Mouse (Mus musculus) lung, embryonic 15.5 days (tissue): ENCODE results near the gene Hcn2. TPM values are rescaled to one million over a fixed set of nuclear protein-coding genes. Genes with fewer than 3 reads are reported as not detected.
"Not testable (repeated sequence)": the region's sequence is repeated elsewhere in the genome, so short reads cannot be mapped to it uniquely, and the experiment has no call there.

ENCODE experiments used
- ATAC-seq: fragments of 200-750 bp; cut with Nextera tagmentation; 2 replicates; pipeline ENCODE4 v1.8.0; 2017; ENCODE audit warnings: moderate number of reproducible peaks, borderline replicate concordance; ENCODE audit not compliant: low FRiP score, low TSS enrichment; ENCODE audit errors: extremely low read depth
- H3K27ac ChIP-seq: fragments of 300-500 bp; sonication (generic); 2 replicates; pipeline ENCODE4 v1.5.1; 2015; ENCODE audit warnings: moderate library complexity, mild to moderate bottlenecking, inconsistent platforms
- H3K27me3 ChIP-seq: fragments of 300-500 bp; sonication (generic); 2 replicates; pipeline ENCODE4 v1.6.1; 2015; ENCODE audit warnings: inconsistent platforms
- H3K36me3 ChIP-seq: fragments of 300-500 bp; sonication (generic); 2 replicates; pipeline ENCODE4 v1.6.1; 2015; ENCODE audit warnings: inconsistent platforms
- H3K4me1 ChIP-seq: fragments of 300-500 bp; sonication (generic); 2 replicates; pipeline ENCODE4 v1.6.1; 2015; ENCODE audit warnings: inconsistent platforms
- H3K4me2 ChIP-seq: fragments of 300-500 bp; sonication (generic); 2 replicates; pipeline ENCODE4 v1.6.1; 2015; ENCODE audit warnings: inconsistent platforms, mild to moderate bottlenecking, moderate library complexity
- H3K4me3 ChIP-seq: fragments of 300-500 bp; sonication (generic); 2 replicates; pipeline ENCODE4 v1.5.1; 2015; ENCODE audit warnings: mild to moderate bottlenecking, inconsistent platforms
- H3K9ac ChIP-seq: fragments of 300-500 bp; sonication (generic); 2 replicates; pipeline ENCODE4 v1.6.1; 2015; ENCODE audit warnings: inconsistent platforms
- H3K9me3 ChIP-seq: fragments of 300-500 bp; sonication (generic); 2 replicates; pipeline ENCODE4 v1.6.1; 2016; ENCODE audit warnings: inconsistent platforms
- WGBS: fragments of 180-500 bp; shearing (Covaris S2); methylation state at CpG from one replicate; pipeline ENCODE4 v1.1.7; 2015; 5-methylcytosine and 5-hydroxymethylcytosine counted together
- polyA plus RNA-seq: library from polyadenylated mRNA; unstranded; fragments of >200 nt; fragmentation: Nextera tagmentation; extraction: Ambion mirVana; gene quantifications from 2 replicates; pipeline ENCODE4 v1.2.1, GENCODE M21; 2015

Gene Hcn2
- polyA plus RNA-seq, 1 experiment from 2014 or later, result 0.10 TPM

DNA sequence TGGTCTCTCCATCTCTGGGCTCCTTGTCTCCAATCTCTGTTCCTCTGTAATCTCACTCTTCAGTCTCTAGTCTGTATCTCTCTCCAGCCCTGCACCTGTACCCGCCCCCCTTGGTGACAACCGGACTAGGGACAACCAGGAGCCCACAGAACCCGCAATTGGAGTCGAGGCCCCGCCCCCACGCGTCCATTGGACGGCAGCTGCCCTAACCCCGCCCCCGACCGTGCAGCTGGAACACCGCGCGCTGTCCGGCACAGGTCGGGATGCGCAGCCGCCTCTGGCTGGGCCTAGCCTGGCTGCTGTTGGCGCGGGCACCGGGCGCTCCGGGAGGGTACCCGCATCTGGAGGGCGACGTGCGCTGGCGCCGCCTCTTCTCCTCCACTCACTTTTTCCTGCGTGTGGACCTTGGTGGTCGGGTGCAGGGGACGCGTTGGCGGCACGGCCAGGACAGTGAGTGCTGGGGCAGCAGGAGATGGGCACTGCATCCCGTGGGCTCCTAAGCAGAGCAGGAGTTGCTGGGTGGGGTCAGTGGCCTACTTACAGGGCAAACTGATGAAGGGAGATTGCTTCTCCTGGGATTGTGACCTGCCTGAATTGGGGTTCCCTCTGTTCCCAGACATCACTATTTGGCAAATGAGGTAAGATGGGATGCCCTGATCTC, 38.6 kb downstream of the Hcn2 start, which contains the start of gene Fgf22:
Gene Fgf22 (plus strand): TSS at position 221 of the 661 bp plus-strand sequence.
- 0 out of 2 replicates have a peak, but pooled peaks cover 5% of the 10 kb centered on the region for H3K4me1 ChIP-seq
- peak within 1 kb of the TSS; percentile 22 for H3K4me3 ChIP-seq
- H3K9ac ChIP-seq, result 0 out of 2 replicates have a peak within 1 kb of the TSS, but pooled peaks have one; percentile 13
- H3K9me3 ChIP-seq, result no peaks in the 10 kb centered on the region
- peak within 1 kb of the TSS; percentile 56 for H3K4me2 ChIP-seq
- H3K27me3 ChIP-seq, result no peaks in the 10 kb centered on the region
- H3K27ac ChIP-seq, result no peak within 1 kb of the TSS
- peaks cover 36% of the 10 kb centered on the region for H3K36me3 ChIP-seq
- WGBS, result 1% methylated on average over 36 of the region's 36 CpGs
- peak; percentile 81; the same call in 1 of the 2 replicates for ATAC-seq

DNA sequence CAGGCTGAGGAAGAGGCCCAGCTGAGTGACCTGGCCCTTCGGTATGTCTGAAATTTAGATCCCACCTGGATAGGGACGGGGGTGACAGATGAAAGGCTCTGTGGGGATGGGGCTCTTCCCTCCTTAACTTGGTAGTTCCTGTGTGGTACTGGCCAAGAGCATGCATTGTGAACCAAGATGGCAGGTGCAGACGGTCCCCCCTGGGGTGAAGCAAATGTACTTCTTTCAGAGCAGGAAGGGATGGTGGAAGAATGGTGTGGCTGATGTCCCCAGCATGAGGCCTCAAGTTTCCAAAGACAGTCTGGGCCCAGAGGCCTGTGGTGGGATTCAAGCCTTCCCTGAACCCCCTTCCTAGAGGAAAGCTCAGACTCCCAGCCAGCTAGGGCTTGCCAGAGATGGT, 39.4 kb downstream of the Hcn2 start:
- WGBS, result 86% methylated on average over 3 of the region's 3 CpGs
- 0 out of 2 replicates have a peak, but pooled peaks cover 5% of the 10 kb centered on the region for H3K4me1 ChIP-seq
- H3K27ac ChIP-seq, result no peak overlapping the region
- H3K4me3 ChIP-seq, result no peak overlapping the region
- no peaks in the 10 kb centered on the region for H3K9me3 ChIP-seq
- no peak for ATAC-seq
- H3K27me3 ChIP-seq, result no peaks in the 10 kb centered on the region
- H3K9ac ChIP-seq, result no peak overlapping the region
- peaks cover 44% of the 10 kb centered on the region for H3K36me3 ChIP-seq
- no peak overlapping the region for H3K4me2 ChIP-seq

DNA sequence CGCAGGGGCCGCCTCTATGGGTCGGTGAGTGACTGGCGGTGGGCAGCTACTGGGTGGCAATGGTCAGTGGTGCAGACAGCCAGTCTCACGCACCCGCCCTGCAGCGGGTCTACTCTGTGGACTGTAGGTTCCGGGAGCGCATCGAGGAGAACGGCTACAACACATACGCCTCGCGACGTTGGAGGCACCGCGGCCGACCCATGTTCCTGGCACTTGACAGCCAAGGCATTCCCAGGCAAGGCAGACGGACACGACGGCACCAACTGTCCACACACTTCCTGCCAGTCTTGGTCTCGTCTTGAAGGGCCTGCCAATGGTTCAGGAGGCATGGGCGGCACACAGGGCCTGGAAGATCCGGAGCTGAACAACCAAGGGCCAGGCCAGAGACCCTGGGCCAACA, 40.2 kb downstream of the Hcn2 start:
- ATAC-seq, result no peak
- Histone ChIP-seq H3K4me3 (no peak overlapping the region), H3K27me3 (no peaks in the 10 kb centered on the region), H3K36me3 (peaks cover 52% of the 10 kb centered on the region), H3K9ac (no peak overlapping the region), H3K4me2 (no peak overlapping the region), H3K4me1 (0 out of 2 replicates have a peak, but pooled peaks cover 5% of the 10 kb centered on the region), H3K27ac (no peak overlapping the region), H3K9me3 (no peaks in the 10 kb centered on the region)
- 81% methylated on average over 24 of the region's 24 CpGs for WGBS

DNA sequence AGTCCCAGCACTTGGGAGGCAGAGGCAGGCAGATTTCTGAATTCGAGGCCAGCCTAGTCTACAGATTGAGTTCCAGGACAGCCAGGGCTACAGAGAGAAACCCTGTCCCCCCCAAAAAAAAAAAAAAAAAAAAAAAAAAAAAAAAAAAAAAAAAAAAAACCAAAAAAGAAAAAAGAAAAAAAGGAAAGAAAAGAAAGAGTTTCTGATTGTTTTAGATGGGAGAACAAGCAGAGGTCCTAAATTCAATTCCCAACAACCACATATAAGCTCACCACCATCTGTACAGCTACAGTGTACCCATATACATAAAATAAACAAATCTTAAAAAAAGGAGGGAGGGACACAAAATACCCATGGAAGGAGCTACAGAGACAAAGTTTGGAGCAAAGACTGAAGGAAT, 43.2 kb downstream of the Hcn2 start:
- not testable (repeated sequence) for H3K9ac ChIP-seq, H3K27ac ChIP-seq, H3K4me3 ChIP-seq, H3K9me3 ChIP-seq, H3K4me2 ChIP-seq, ATAC-seq, H3K27me3 ChIP-seq
- peaks cover 61% of the 10 kb centered on the region for H3K36me3 ChIP-seq
- WGBS, result 93% methylated on average over 1 of the region's 1 CpGs
- peaks cover 14% of the 10 kb centered on the region for H3K4me1 ChIP-seq

DNA sequence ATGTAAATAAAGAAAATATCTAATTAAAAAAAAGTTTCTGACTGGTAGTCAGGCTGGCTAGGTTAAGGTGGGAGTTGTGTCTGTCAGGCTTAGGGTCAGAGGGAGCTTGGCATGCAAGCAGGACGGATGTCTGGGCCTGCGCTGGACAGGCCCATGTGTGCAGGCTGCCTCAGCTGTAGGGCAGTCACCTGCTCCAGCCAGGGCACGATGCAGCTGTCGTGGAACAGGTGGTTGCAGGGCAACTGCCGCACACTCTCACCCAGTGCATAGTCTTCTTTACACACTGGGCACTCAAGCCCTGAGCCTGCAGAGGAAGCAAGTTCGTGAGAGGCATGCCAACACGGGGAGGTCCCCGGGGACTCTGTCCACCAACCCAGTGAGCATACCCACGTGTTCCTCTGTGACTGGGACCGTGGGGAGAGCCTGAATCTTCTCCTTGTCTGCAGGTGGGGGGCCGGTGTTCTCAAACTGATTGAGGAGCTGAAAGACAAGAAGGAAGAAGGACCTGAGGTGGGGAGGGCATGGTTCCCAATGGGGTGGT, 44.2 kb downstream of the Hcn2 start:
- Histone ChIP-seq H3K4me3 (no peak overlapping the region), H3K9me3 (no peaks in the 10 kb centered on the region), H3K36me3 (peaks cover 61% of the 10 kb centered on the region), H3K27me3 (no peaks in the 10 kb centered on the region), H3K4me2 (no peak overlapping the region), H3K27ac (no peak overlapping the region), H3K4me1 (peaks cover 19% of the 10 kb centered on the region), H3K9ac (no peak overlapping the region)
- WGBS, result 90% methylated on average over 11 of the region's 11 CpGs
- ATAC-seq, result no peak

DNA sequence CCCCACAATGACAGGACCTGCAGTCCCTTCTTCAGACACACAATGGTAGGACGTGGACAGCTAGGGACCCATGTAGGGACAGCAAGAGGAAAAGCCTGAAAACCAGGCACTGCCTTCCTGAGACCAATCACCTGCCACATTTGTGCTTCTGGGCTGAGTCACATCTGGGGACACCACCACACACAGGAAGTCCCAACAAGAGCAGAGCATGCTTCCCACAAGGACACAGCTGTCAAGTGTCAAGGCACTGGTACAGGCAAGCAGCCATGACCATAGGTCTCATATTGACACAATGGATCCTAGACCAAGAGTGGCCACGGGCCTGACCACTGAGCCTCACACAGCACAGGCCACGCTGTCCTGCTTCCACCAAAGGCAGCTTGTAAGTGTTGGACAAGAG, 46.4 kb downstream of the Hcn2 start:
- no peak overlapping the region for H3K9ac ChIP-seq
- H3K27me3 ChIP-seq, result no peaks in the 10 kb centered on the region
- no peaks in the 10 kb centered on the region for H3K9me3 ChIP-seq
- no peak overlapping the region for H3K27ac ChIP-seq
- no peak overlapping the region for H3K4me2 ChIP-seq
- 83% methylated on average over 3 of the region's 3 CpGs for WGBS
- no peak for ATAC-seq
- H3K36me3 ChIP-seq, result peaks cover 43% of the 10 kb centered on the region
- H3K4me3 ChIP-seq, result no peak overlapping the region
- H3K4me1 ChIP-seq, result peaks cover 29% of the 10 kb centered on the region

DNA sequence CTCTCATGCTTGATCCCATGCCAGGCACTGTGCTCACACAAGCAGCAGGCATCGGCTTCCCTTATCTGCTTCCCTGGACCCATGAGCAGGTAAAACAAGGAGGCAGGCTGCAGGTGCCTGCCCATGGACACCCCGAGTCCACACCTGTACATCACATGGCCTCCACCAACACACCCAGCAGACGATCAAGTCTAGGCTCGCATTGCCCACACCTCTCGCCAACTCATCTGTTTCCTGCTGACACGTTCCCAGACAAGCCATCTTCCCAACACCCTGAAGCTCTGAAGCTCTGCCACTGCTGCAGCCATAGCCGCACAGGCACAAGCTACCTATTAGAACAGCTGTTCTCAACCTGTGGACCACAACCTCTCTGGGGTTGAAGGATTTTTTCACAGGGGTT, 47.8 kb downstream of the Hcn2 start:
- no peak for ATAC-seq
- Histone ChIP-seq H3K4me3 (no peak overlapping the region), H3K27ac (no peak overlapping the region), H3K4me2 (no peak overlapping the region), H3K9me3 (no peaks in the 10 kb centered on the region), H3K9ac (no peak overlapping the region), H3K27me3 (no peaks in the 10 kb centered on the region), H3K36me3 (peaks cover 29% of the 10 kb centered on the region), H3K4me1 (peaks cover 36% of the 10 kb centered on the region)
- 70% methylated on average over 7 of the region's 7 CpGs for WGBS

DNA sequence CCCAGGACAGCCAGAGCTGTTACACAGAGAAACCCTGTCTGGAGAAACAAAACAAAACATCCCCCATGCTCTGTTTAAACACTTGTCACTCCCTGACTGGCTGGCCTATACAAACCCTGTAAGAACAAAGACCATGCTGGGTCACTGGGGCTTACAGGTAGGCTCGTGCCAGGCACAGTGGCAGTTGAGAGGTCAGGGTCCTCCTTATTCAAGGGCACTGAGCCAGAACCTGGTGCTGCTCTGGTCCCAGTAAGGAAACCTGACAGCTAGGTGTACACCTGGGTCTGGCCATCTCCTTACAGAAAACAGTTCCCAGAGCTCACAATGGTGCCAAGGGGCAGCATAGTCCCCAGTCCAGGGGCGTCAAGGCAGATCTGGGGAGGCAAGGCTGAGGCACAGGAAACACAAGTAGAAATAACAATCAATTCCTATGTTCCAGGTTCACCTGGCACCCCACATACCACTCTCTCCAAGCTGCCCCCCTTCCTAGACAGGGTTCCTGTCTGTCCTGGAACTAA, 48.9 kb downstream of the Hcn2 start:
- Histone ChIP-seq H3K9me3 (no peaks in the 10 kb centered on the region), H3K27ac (no peak overlapping the region), H3K36me3 (peaks cover 22% of the 10 kb centered on the region), H3K4me2 (peak overlapping the region; percentile 94), H3K4me1 (peaks cover 36% of the 10 kb centered on the region), H3K4me3 (peak overlapping the region; percentile 92), H3K9ac (peak overlapping the region; percentile 93), H3K27me3 (no peaks in the 10 kb centered on the region)
- WGBS, result 56% methylated on average over 2 of the region's 2 CpGs
- no peak for ATAC-seq

DNA sequence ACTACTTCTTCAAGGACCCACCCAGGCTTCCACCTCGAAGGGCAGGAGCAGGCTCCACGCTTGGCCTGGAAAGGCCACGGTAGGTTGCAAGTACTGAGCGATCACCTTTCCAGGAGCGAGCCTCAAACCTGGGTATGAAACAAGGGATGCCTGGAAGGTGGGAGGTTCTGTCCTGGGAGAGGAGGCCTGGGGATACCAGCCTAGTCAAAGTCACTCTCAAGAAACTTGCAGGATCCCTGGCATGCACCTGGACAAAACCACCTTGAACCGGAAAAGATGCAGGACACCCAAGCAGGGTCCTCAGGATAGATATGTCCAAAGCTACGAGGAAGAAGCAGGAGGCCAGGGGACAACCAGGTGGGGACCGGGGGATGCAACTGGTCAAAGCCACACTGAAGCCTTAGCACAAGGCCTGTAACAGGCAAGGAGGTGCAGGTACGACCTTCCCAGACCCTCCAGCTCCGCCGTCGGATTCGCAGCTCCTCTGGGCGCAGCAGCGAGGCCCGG, 49.6 kb downstream of the Hcn2 start:
- H3K36me3 ChIP-seq, result peaks cover 15% of the 10 kb centered on the region
- peak overlapping the region; percentile 93 for H3K9ac ChIP-seq
- peaks cover 36% of the 10 kb centered on the region for H3K4me1 ChIP-seq
- H3K4me2 ChIP-seq, result peak overlapping the region; percentile 94
- no peaks in the 10 kb centered on the region for H3K9me3 ChIP-seq
- WGBS, result 3% methylated on average over 16 of the region's 16 CpGs
- no peak for ATAC-seq
- H3K27me3 ChIP-seq, result no peaks in the 10 kb centered on the region
- H3K4me3 ChIP-seq, result peak overlapping the region; percentile 92
- peak overlapping the region; percentile 95 for H3K27ac ChIP-seq

DNA sequence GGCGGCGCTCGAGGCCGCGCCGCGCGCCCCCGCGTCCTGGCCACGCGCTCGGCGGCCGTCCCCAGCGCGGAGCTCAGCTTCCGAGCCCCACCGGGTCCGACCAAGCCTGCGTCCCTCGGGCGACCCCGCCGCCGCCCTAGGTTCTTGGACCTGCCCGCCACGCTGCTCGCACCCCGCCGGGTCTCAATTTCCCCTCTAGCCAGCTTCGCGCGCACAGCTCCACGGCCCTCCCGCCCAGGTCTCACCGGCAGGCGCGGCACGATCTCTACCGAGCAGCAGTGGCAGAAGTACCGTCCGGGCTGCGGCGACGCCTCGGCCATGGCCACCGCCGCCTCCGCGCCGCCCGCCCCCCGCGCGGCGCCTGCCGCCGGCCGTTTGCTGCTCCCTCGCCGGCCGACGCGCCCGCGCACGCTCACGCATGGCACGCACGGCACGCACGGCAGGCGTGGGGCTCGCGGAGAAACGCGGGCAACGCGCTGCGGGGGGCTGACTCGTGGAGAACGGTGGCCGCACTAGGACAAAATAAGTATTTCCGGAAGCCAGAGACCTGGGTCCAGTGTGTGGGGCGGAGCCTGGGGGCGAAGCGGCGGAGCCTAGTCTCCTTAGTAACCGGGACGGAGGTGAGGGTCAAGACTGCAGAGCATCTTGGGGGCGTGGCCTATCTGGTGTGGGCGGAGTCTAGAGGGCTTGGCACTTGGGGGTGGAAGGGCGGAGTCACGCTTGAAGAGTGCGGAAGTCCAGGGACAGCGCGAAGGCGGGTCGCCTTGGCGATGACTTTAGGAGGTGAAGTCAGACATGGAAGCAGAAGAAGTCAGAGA, 50.3 kb downstream of the Hcn2 start, which contains the start of gene Rnf126:
Gene Rnf126 (minus strand): TSS at position 445 of the 818 bp plus-strand sequence.
- under 1% methylated on average over 101 of the region's 101 CpGs for WGBS
- Histone ChIP-seq H3K36me3 (peaks cover 8% of the 10 kb centered on the region), H3K27me3 (no peaks in the 10 kb centered on the region), H3K4me3 (peak within 1 kb of the TSS; percentile 92), H3K9me3 (no peaks in the 10 kb centered on the region), H3K9ac (peak within 1 kb of the TSS; percentile 93), H3K4me1 (peaks cover 36% of the 10 kb centered on the region), H3K4me2 (peak within 1 kb of the TSS; percentile 94), H3K27ac (peak within 1 kb of the TSS; percentile 95)
- ATAC-seq, result peak; percentile 93

DNA sequence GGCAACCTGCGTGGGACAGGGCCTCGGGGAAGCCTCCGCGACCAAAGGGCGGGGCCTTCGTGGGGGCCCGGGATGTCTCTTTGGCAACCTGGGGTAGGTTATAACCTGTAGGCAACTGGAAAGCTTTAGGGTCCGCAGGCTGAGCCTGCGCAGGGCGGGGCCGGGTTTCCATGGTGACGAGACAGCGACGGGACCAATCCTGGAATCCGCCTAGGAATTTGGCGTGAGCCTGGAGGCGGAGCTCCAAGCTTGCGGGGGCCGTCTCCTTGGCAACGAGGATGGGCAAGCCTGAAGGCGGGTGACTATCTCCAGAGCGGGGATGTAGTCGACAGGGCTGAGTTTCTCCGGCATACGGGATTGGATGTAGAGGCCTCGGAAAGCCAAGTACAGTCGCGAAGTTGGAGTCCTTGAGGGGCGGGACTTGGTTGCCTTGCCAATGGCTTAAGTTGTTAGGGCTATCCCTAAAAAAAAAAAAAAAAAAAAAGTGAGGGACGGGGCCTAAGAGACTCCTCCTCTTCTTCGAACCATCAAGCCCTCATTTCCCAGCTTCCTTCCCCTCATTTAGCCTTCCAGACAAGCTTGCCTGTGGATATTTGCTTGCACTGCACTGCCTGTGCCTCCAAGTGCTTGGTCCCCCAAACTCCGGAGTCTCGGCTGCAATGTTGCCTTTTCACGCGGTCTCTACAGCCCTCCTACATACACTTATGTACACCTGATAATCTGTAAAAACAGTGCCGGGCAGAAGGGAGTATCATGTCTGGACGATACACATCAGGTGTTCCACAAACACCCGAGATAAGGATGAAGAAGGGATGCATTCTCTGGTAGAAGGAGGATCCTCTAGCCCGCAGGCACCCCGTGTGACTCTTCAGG, 51.2 kb downstream of the Hcn2 start:
- WGBS, result 8% methylated on average over 40 of the region's 40 CpGs
- ATAC-seq, result peak; percentile 81
- peak overlapping the region; percentile 95 for H3K27ac ChIP-seq
- no peaks in the 10 kb centered on the region for H3K9me3 ChIP-seq
- H3K27me3 ChIP-seq, result no peaks in the 10 kb centered on the region
- H3K4me1 ChIP-seq, result peaks cover 36% of the 10 kb centered on the region
- H3K36me3 ChIP-seq, result no peaks in the 10 kb centered on the region
- H3K9ac ChIP-seq, result peak overlapping the region; percentile 52
- H3K4me2 ChIP-seq, result peak overlapping the region; percentile 94
- H3K4me3 ChIP-seq, result peak overlapping the region; percentile 92
